Mouse (Mus musculus) kidney, postnatal 36 days (tissue): ENCODE data around the gene Actr1a.

Experiments
- DNase-seq, 2 experiments: peaks; one replicate each; pipeline ENCODE4 v3.0.0; 2021 to 2022; ENCODE audit warnings: mixed read lengths in 2 of 2

Gene Actr1a

GRCm38 (mm10) chr19:46399886-46400285, 4.3 kb upstream of the Actr1a start:
- DNase-seq, result peak; percentile 55

- peak; percentile 44 to 59 for DNase-seq
Observed at GRCm38 (mm10) chr19:46399372-46399771, 3.8 kb upstream of the Actr1a start.

GRCm38 (mm10) chr19:46398401-46398800, 2.9 kb upstream of the Actr1a start:
- DNase-seq, result no peak

- DNase-seq, result peak in 1 of 2 experiments; percentile 43
Observed at GRCm38 (mm10) chr19:46397436-46398001, 2.0 kb upstream of the Actr1a start.

GRCm38 (mm10) chr19:46396686-46397435, 1.3 kb upstream of the Actr1a start, which contains the start of gene Sufu:
Sufu (plus strand) TSS chr19:46396896.
- peak; percentile 98 for DNase-seq

- DNase-seq, result no peak
Observed at GRCm38 (mm10) chr19:46396109-46396508, 561 bp upstream of the Actr1a start.

- no peak for DNase-seq
Observed at GRCm38 (mm10) chr19:46394712-46395108, 838 bp downstream of the Actr1a start.

- DNase-seq, result peak; percentile 43 to 74
Observed at GRCm38 (mm10) chr19:46392018-46392417, 3.5 kb downstream of the Actr1a start.

GRCm38 (mm10) chr19:46389872-46390271, 5.7 kb downstream of the Actr1a start:
- peak in 1 of 2 experiments; percentile 60 for DNase-seq

GRCm38 (mm10) chr19:46382275-46382674, 13.3 kb downstream of the Actr1a start:
- DNase-seq, result peak; percentile 64 to 66

GRCm38 (mm10) chr19:46375891-46376290, 19.7 kb downstream of the Actr1a start:
- no peak for DNase-seq

GRCm38 (mm10) chr19:46375489-46375888, 20.1 kb downstream of the Actr1a start:
- DNase-seq, result no peak

- no peak for DNase-seq
Observed at GRCm38 (mm10) chr19:46374477-46375088, 21.0 kb downstream of the Actr1a start.

- DNase-seq, result peak; percentile 73 to 79
Observed at GRCm38 (mm10) chr19:46369204-46369603, 26.3 kb downstream of the Actr1a start.

- no peak for DNase-seq
Observed at GRCm38 (mm10) chr19:46367798-46368590, 27.6 kb downstream of the Actr1a start.

GRCm38 (mm10) chr19:46363294-46364009, 32.1 kb downstream of the Actr1a start:
- no peak for DNase-seq

- no peak for DNase-seq
Observed at GRCm38 (mm10) chr19:46362104-46362503, 33.4 kb downstream of the Actr1a start.

GRCm38 (mm10) chr19:46358381-46358780, 37.2 kb downstream of the Actr1a start:
- no peak for DNase-seq

GRCm38 (mm10) chr19:46357344-46358280, 37.9 kb downstream of the Actr1a start:
- DNase-seq, result peak; percentile 37 to 41

GRCm38 (mm10) chr19:46356701-46357138, 38.8 kb downstream of the Actr1a start:
- DNase-seq, result peak; percentile 94
